Mouse (Mus musculus) mouse embryonic stem cell (cell line): Measurements from ENCODE around the gene 1700001L19Rik.

Experiments
- in situ Hi-C, 2 experiments: fragments of 300-500 bp; cut with MboI; formaldehyde crosslinking; loops; 1 replicate in 1 of 2; 3 replicates in 1 of 2; pipeline ENCODE4 v1.14.3; 2019 to 2020; ENCODE audit warnings: low sequenced_read_pairs in 2 of 2, low pct_unique_long_range_greater_than_20kb in 1 of 2, mixed read lengths in 1 of 2; ENCODE audit not compliant: unreplicated experiment in 1 of 2

Gene 1700001L19Rik

DNA sequence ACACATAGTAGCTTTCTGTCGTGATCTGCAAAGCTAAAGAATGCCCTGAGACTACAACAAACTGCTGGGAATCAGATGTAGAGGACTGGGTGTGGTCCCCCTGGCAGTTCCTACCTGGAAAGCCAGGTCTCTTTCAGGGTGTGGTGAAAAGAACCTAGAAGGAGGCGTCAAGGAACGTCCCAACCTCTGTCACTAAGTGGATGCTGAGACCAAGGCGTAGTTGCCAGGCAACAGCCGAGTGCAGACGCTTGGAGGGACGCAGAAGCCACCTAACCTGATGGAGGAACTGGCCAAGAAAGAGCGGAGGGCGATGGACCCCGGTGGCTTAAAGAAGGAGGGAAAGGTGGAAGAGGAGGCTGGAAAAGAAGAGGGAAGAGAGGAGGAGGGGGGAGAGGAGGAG, at the start of gene 1700001L19Rik:
TSS of gene 1700001L19Rik (plus strand) at position 223 of the 400 bp plus-strand sequence.
- in situ Hi-C loops, result loop anchor here in 1 of 2 experiments (25.0 kb wide), 1 partner anchor 1040 kb away; no protein-coding TSS in a partner anchor

DNA sequence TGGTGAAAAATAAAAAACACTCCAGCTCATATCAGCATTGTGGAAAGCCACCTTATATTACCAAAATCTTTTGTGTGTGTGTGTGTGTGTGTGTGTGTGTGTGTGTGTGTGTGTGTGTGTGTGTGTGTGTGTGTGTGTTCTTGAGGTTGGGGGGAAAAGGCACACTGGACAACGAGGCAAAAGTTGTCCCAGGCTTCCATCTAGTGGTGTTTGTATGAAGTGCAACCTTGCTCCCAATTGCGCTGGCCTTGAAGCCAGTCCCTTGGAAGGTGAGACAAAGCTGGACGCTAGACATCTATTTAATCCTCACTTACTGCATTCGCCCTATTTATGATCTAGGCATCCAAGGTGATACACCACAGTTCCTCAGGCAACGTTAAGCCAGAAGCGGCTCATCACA, 43.8 kb upstream of the 1700001L19Rik start:
- in situ Hi-C loops, result loop anchor here in 1 of 2 experiments (25.0 kb wide), 1 partner anchor 391 kb away; no protein-coding TSS in a partner anchor

DNA sequence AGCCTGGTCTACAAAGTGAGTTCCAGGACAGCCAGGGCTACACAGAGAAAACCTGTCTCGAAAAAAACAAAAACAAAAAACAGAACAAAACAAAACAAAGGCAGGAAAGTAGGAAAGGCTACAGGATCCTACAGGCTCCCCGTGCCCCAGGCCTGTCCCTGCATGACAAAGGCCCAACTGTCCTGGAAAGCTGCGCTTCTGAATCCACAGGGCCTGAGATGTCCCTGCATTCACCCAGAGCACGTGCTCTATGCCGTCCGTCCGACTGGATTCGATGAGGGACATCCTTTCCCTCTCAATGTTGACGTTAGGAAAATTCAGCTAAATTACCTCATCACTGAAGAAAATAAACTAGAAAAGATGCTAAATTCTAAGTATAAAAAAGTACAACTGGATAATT, 29.1 kb upstream of the 1700001L19Rik start:
- in situ Hi-C loops, result loop anchor here in 1 of 2 experiments (25.0 kb wide), 1 partner anchor 406 kb away; no protein-coding TSS in a partner anchor

GRCm38 (mm10) chr13:68568548-68568947, 28.7 kb upstream of the 1700001L19Rik start:
- in situ Hi-C loops, result loop anchor here in 1 of 2 experiments (25.0 kb wide), 1 partner anchor 406 kb away; no protein-coding TSS in a partner anchor

DNA sequence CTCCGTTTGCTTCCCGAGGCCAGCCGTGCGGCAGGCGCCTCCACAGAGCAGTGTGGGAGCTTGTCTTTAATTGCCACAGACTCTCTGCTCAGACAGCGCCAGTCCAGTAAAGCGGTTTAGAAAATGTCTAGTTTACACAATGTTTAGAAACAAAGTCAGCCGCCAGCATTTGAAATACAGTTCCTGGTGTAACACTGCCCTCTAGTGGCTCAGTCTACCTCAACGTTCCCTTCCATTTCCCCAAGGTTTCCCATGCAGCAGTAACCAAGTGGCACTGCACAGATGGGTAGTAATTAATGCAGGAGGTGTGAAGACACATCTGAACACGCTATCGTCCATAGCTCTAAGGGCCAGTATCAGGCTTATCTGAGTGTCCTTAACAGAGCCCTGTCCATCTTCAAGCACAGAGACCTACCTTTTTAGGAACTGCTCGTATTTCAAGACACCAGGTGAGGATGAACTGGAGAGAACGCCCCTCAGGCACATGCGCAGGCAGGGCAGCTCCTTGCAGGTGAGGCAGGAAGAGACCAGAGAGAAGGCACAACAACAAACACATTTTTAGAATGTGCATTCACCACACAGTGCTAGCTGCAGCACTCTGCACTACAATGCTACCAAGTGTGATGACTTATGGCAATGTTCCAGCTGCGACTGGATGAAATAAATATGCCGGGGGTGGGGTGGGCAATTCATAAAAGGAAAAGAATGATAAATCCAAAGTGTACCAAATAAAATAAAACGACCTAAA, 27.5 kb upstream of the 1700001L19Rik start:
- in situ Hi-C loops, result loop anchor here in 1 of 2 experiments (25.0 kb wide), 1 partner anchor 407 kb away; no protein-coding TSS in a partner anchor

- in situ Hi-C loops, result loop anchor here in 1 of 2 experiments (25.0 kb wide), 1 partner anchor 410 kb away; no protein-coding TSS in a partner anchor
These were observed 25.0 kb upstream of the 1700001L19Rik start for GRCm38 (mm10) chr13:68572247-68572646.

GRCm38 (mm10) chr13:68572966-68573913, 24.0 kb upstream of the 1700001L19Rik start:
- in situ Hi-C loops, result loop anchor here in 1 of 2 experiments (25.0 kb wide), 1 partner anchor 411 kb away; no protein-coding TSS in a partner anchor

DNA sequence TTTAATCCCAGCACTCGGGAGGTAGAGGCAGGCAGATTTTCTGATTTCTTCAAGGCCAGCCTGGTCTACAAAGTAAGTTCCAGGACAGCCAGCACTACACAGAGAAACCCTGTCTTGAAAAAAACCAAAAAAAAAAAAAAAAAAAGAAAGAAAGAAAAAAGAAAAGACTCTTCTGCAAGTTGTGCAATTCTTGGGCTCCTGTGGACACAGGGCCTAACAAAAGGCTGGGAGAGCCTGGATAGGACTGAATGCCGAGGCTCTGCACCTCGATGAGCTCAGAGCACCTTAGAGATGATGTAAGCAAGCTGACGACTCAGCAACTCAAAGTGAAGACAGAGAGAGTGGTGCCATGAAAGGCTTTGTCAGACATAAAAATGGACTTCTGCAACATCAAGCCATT, 22.8 kb upstream of the 1700001L19Rik start:
- in situ Hi-C loops, result loop anchor here in 1 of 2 experiments (25.0 kb wide), 1 partner anchor 412 kb away; no protein-coding TSS in a partner anchor

- in situ Hi-C loops, result loop anchor here in 1 of 2 experiments (25.0 kb wide), 1 partner anchor 1059 kb away; no protein-coding TSS in a partner anchor
These were observed 19.3 kb upstream of the 1700001L19Rik start for GRCm38 (mm10) chr13:68577945-68578344.

DNA sequence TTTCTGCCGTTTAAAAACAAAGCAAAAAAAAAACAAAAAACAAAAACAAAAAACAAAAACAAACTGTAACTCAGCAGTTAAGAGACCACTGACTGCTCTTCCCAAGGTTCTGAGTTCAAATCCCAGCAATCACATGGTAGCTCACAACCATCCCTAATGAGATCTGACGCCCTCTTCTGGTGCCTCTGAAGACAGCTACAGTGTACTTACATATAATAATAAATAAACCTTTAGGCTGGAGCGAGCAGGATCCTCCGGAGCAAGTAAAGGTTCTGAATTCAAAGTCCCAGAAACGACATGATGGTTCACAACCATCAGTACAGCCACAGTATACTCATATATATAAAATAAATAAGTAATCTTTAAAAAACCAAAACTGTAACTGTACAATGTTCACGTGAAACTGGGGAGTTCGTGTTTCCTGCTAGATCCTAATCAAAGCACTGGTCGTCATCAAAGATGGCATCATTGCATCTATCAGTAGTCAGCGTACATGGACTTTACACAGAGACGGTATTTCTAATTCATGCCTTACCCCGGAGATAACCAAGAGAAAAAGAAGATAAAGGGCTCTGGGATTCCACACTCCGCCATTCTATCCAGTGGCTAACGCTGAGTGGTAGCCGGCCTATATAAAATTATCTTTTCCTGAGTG, 16.0 kb upstream of the 1700001L19Rik start:
- in situ Hi-C loops, result loop anchor here in 1 of 2 experiments (25.0 kb wide), 1 partner anchor 1056 kb away; no protein-coding TSS in a partner anchor

DNA sequence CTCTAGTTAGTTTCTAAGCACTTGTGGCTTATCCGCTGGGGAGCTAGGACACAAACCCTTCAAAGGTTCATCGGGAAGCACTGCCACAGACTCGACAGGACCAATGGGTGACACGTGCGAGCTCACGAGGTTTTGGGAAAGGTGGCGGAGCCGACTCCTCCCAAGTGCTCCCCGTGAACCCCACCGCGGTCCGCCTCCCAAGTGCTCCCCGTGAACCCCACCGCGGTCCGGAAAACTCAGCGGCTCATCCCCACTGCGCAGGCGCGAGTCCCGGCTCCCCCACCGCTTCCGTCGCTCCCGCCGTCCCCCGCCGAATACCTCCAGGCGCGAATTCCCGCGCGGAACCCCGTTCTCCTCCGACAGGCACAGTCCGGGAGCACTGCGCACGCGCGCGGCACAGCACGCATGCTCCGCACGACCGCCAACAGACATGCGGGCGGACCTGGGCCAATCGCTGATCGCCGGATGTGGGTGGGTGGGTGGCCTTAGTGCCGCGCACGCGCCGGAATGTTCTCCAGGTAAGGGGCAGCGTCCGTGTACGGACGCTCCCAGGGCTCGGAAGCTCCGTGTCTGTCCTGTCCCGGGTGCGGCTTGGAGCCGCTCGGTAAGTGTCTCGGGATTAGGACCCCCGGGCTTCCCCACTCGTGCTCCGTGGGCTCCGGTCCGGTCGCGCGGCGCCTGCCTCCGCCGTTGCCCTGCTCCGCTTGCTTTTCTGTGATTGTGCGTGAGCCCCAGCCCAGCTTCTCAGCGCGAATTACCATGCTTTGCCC, 15.3 kb upstream of the 1700001L19Rik start, which contains the start of the genes Mtrr and Fastkd3:
TSS of gene Mtrr (minus strand) at position 403 of the 770 bp plus-strand sequence.
TSS of gene Fastkd3 (plus strand) at position 488 of the 770 bp plus-strand sequence.
- in situ Hi-C loops, result loop anchor here in 1 of 2 experiments (25.0 kb wide), 1 partner anchor 1055 kb away; no protein-coding TSS in a partner anchor

GRCm38 (mm10) chr13:68582517-68582780, 14.8 kb upstream of the 1700001L19Rik start:
- in situ Hi-C loops, result loop anchor here in 1 of 2 experiments (25.0 kb wide), 1 partner anchor 1055 kb away; no protein-coding TSS in a partner anchor

GRCm38 (mm10) chr13:68583961-68584360, 13.3 kb upstream of the 1700001L19Rik start:
- in situ Hi-C loops, result loop anchor here in 1 of 2 experiments (25.0 kb wide), 1 partner anchor 1053 kb away; no protein-coding TSS in a partner anchor

DNA sequence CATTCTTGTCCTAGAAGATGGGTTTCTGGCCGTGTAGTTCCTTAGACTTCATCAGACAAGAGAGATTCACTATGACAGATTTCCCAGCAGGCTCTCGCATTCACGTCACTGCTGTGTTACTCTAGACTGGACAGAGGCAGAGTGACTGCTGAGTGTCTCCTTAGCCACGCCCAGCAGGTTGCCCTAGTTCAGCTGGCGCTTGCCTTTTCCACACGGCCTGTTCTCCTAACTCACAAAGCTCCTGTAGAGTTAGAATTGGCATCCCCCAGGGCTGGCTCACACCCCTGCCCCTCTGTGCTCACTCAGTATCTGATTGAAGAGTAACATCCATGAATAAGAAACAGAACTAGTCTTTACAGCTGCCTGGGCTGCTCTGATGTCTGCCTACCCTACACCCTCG, 11.8 kb upstream of the 1700001L19Rik start:
- in situ Hi-C loops, result loop anchor here in 1 of 2 experiments (25.0 kb wide), 1 partner anchor 1052 kb away; no protein-coding TSS in a partner anchor

- in situ Hi-C loops, result loop anchor here in 1 of 2 experiments (25.0 kb wide), 1 partner anchor 1049 kb away; no protein-coding TSS in a partner anchor
These were observed 8.9 kb upstream of the 1700001L19Rik start for GRCm38 (mm10) chr13:68588352-68588751.

DNA sequence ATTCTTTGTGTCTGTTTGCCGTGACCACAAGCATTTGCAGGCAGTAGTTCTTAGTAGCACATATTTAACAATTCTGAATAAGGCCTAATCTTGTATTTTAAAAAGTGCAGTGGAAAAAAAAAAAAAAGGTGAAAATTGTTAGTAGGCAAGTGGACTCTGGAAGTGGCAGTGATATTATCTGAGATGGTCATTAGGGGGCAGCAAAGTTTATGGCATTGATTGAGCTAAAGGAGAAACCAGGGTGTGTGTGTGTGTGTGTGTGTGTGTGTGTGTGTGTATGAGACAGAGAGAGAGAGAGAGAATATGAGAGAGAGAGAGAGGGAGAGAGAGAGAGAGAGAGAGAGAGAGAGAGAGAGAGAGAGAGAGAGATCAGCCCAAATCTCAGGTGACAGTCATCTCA, 3.4 kb upstream of the 1700001L19Rik start:
- in situ Hi-C loops, result loop anchor here in 1 of 2 experiments (25.0 kb wide), 1 partner anchor 1044 kb away; no protein-coding TSS in a partner anchor

DNA sequence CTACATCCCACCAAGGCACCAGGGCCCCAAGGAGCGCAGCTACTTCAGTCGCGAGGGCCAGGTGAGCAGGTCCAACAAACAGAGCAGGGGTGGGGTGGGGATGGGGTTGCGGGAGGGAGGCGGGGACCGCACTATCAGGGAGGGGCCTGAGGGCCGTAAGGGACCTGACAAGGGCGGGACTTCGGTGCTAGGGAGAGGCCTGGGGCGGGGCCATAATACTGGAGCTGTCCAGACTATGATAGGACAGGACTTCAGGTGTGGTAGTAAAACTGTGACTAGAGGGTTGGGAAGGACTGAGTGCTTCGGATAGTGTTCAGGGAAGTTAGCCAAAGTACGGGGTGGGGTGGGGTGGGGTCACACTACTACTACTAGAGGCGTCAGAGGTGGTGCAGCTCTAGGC, 446 bp downstream of the 1700001L19Rik start:
- in situ Hi-C loops, result loop anchor here in 1 of 2 experiments (25.0 kb wide), 1 partner anchor 1040 kb away; no protein-coding TSS in a partner anchor
